Mouse (Mus musculus) urinary bladder, adult 2 months (tissue): ENCODE results near the gene Wdr86. TPM values are rescaled to one million over a fixed set of nuclear protein-coding genes. Genes with fewer than 3 reads are reported as not detected.
"Not testable (repeated sequence)": the region's sequence is repeated elsewhere in the genome, so short reads cannot be mapped to it uniquely, and the experiment has no call there.

Experiments used
- DNase-seq: peaks from one replicate; pipeline ENCODE4 v3.0.0; 2022; ENCODE audit warnings: low spot score
- polyA plus RNA-seq: library from polyadenylated mRNA; depleted of rRNA; stranded (reverse); fragments of >200 nt; gene quantifications from 2 replicates; pipeline ENCODE4 v1.2.3, GENCODE M21; 2012; rRNA removed

Wdr86 gene
- polyA plus RNA-seq: 0.62 and 0.98 TPM in 2 replicates

GRCm38 (mm10) chr5:24730488-24730871 lies at the start of gene Wdr86:
Wdr86 (minus strand) TSS chr5:24730727.
- DNase-seq: no peak

- DNase-seq: no peak
These were observed 49.5 kb upstream of the Wdr86 start for GRCm38 (mm10) chr5:24779881-24780512.

- no peak for DNase-seq
These were observed 48.8 kb upstream of the Wdr86 start for GRCm38 (mm10) chr5:24779321-24779720.

GRCm38 (mm10) chr5:24778843-24779140 lies 48.3 kb upstream of the Wdr86 start:
- no peak for DNase-seq

GRCm38 (mm10) chr5:24778082-24778842 lies 47.7 kb upstream of the Wdr86 start:
- DNase-seq: no peak

- DNase-seq: no peak
These were observed 46.2 kb upstream of the Wdr86 start for GRCm38 (mm10) chr5:24776681-24777080.

- not testable (repeated sequence) for DNase-seq
These were observed 44.0 kb upstream of the Wdr86 start for GRCm38 (mm10) chr5:24774549-24774948.

GRCm38 (mm10) chr5:24757816-24758215 lies 27.3 kb upstream of the Wdr86 start, which contains the start of gene Crygn:
Crygn (minus strand) TSS chr5:24758008.
- DNase-seq: no peak

GRCm38 (mm10) chr5:24756931-24757330 lies 26.4 kb upstream of the Wdr86 start:
- DNase-seq: no peak

- no peak for DNase-seq
These were observed 21.6 kb upstream of the Wdr86 start for GRCm38 (mm10) chr5:24752175-24752498.

- DNase-seq: peak; percentile 46
These were observed 21.0 kb upstream of the Wdr86 start for GRCm38 (mm10) chr5:24751305-24752174.

- DNase-seq: peak; percentile 83
These were observed 20.1 kb upstream of the Wdr86 start for GRCm38 (mm10) chr5:24750321-24751304.

- no peak for DNase-seq
These were observed 19.2 kb upstream of the Wdr86 start for GRCm38 (mm10) chr5:24749731-24750130.

- DNase-seq: no peak
These were observed 17.0 kb upstream of the Wdr86 start for GRCm38 (mm10) chr5:24747533-24747932.

- no peak for DNase-seq
These were observed 13.4 kb upstream of the Wdr86 start for GRCm38 (mm10) chr5:24743956-24744355.

GRCm38 (mm10) chr5:24741172-24741885 lies 10.8 kb upstream of the Wdr86 start:
- no peak for DNase-seq

GRCm38 (mm10) chr5:24739141-24739753 lies 8.7 kb upstream of the Wdr86 start:
- DNase-seq: no peak

- DNase-seq: no peak
These were observed 8.0 kb upstream of the Wdr86 start for GRCm38 (mm10) chr5:24738517-24738916.

- DNase-seq: no peak
These were observed 7.1 kb upstream of the Wdr86 start for GRCm38 (mm10) chr5:24737595-24737994.

- DNase-seq: no peak
These were observed 3.4 kb upstream of the Wdr86 start for GRCm38 (mm10) chr5:24733771-24734426.
